Mouse (Mus musculus) embryo, embryonic 11.5 days (tissue): ENCODE results near the gene Erbb2.

Experiments
- DNase-seq: peaks from one replicate; pipeline ENCODE4 v3.0.0-alpha.2; 2012; ENCODE audit warnings: low read depth, low spot score

The Erbb2 gene

DNA sequence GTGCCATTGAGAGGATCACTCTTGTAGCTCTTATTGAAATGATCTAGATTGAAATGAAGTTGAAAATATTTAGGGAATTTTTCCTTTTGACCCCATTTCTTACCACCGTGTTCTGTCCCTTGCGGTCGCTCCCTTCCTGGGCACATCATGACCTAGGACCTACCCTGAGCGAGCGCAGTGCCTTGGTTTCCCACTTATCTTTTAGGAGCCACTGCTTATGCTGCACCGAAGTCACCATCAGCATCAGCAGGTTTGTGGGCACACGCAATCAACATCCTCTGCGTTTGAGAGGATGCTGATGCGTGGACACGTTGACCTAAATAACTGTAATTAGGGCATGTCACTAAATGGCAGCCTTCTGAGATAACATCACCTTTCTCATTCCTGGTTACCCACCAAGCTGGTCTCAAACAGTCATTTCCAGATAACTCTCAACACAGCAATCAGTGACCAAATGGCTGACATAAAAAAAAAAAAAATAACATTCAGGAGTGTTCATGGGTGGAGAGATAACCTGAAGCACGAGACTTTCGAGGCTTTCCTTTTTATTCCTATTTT, 67.7 kb downstream of the Erbb2 start:
- DNase-seq, result no peak

DNA sequence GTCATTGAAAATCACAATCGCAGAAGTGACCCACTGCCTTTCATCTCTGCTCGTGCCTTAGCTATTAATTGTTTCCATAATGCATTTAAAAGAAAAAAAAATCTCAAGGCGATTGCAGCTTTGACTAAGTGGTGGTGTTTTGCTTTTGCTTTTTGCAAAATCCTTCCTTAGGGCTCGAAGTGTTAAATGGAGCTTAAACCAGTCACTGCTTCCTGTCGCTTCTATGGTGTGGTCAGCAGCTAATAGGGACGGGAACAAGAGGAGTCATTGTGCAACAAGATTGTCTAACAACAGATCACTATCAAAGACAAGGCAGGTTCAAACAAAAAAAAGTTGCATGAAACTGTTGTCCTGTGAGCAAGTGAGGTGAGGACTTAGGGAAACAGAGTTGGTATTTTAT, 69.0 kb downstream of the Erbb2 start:
- DNase-seq, result no peak

DNA sequence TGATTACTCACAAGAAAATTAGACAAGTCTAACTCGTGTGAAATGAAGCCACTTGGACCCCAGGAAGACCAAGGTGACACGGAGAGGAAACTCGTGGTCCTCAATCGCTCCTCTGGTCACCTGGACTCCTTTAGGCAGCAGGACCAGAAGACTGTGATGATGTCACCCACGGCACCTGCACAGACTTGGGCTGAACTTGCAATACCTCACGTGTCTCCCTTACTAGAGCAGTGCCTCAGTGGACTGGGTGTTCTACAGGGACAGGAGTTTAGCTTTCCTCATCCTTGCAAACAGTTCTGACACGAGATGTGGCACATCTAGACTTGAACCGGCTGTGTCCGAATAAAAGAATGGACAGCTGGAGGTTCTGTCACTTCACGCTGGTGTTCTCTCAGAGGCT, 69.8 kb downstream of the Erbb2 start:
- no peak for DNase-seq

DNA sequence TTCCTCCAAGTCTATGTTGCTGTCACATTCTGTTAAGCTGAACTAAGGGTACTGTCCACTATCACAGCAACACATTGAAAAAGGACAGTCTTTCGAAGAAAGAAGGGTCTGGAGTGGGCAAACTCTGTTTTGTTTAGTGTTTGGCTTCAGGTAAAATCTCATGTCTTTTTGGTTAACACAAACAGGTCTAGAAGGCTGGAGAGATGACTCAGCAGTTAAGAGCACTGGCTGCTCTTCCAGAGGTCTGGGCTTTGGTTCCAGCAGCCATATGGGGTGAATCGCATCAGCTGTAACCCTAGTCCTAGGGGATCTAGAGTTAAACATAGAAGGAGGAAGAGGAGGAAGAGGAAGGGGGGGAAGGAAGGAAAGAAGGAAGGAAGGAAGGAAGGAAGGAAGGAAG, 73.5 kb downstream of the Erbb2 start:
- no peak for DNase-seq
